Mouse (Mus musculus) lung, postnatal 36 days (tissue): ENCODE results near the gene Rora.
A peak's percentile ranks its signal among the peaks of the same experiment; 100 is the strongest.

Experiments used
- DNase-seq: peaks from one replicate; pipeline ENCODE4 v3.0.0; 2022; ENCODE audit warnings: mixed read lengths

Gene Rora

DNA sequence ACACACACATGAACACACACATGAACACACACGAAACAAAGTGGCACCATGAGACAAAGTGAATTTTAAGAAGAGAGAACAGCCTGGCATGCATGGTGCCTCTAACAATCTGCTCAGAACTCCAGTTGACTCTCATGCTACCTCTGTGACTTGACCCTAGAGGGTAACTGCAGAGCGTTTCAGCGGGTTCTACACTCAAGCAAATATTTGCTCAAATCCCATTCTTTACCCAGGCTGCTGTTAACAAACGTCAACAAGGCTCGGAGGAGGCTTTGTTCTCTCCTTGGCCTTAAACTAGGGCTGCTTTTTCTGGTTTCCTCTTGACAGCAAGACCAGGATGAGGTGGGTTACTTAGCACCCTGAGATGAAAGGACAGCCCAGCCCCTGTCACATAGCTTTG is 305.3 kb downstream of the Rora start:
- DNase-seq: peak; percentile 22

DNA sequence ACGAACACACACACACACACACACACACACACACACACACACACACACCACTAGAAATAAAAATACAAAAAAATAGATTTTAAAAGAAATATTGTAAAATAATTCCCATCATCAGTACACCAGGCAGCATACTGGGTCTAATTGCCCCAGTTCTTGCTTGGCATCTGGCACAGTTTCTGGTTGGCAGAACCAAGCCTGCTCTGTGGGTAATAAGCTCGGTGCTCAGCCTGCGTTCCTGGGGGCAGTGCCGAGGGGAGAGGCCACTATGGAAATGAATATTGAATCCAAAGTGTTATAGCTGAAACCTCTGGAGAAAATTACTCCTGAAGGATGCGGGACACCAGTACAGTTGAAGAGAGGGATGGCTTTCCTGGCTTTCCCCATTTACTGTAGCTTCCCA is 310.3 kb downstream of the Rora start:
- no peak for DNase-seq

- peak; percentile 32 for DNase-seq
These were observed 313.0 kb downstream of the Rora start for GRCm38 (mm10) chr9:68966540-68966939.

GRCm38 (mm10) chr9:68970074-68970473 is 316.5 kb downstream of the Rora start:
- DNase-seq: no peak

GRCm38 (mm10) chr9:68972277-68972676 is 318.7 kb downstream of the Rora start:
- no peak for DNase-seq

GRCm38 (mm10) chr9:68974517-68974916 is 320.9 kb downstream of the Rora start:
- DNase-seq: no peak

GRCm38 (mm10) chr9:68976136-68976535 is 322.6 kb downstream of the Rora start:
- DNase-seq: no peak

DNA sequence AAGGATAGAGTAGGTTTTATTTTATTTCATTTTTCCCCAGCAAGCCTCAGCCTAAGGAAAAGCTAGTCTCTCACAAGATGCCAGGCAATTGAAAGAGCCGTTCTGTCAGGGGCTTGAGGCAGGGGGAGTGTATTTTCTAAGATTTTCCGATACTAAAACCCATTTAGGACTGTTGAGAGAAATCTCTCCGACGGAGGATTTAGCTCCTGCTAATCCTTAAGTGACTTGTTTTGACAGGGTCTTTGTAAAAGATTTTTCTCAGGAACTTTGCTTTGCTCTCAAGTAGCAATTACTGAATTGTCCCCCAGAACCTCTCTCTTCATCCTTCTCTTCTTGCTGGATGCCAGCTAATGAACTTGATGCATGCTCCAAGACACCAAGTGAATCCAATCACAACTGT is 323.3 kb downstream of the Rora start:
- DNase-seq: no peak

DNA sequence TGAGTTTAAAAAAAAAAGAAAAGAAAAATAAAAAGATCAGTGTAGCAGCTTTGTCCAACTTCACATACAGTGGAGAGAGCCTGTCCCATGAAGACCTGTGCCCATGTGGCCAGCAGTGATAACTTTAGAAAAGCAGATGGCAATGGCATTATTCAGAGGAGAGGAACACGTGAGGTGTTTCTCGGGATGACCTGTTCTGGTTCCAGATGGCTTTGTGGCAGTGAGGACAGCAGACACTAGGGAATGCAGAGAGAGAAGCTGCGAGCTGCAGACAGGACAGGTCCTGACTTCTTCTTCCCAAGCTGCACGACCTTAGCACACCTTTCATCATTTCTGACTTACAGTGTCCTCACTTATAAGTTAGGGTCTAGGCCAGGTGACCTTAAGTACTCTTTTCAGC is 325.1 kb downstream of the Rora start:
- no peak for DNase-seq

GRCm38 (mm10) chr9:68980041-68980440 is 326.5 kb downstream of the Rora start:
- no peak for DNase-seq

DNA sequence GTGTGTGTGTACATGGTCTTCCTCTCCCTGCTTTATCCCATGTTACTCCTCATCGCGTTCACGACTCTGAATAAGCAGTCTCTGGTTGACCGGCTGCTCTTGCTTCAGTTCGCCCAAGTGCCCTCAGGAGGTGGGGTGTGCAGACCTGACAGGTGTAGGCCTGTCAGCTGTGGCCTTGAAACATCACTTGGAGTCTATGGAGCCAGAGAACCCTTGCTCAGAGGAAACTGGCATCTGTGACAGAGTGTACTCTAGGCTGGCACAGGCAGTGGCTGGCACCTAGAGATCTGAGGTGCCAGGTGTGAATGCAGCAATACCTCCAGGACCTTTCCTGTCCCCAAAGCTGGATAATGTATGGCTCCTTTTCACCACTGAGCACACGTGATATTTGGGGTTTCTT is 331.5 kb downstream of the Rora start:
- DNase-seq: no peak

- DNase-seq: no peak
These were observed 332.2 kb downstream of the Rora start for GRCm38 (mm10) chr9:68985796-68986195.

GRCm38 (mm10) chr9:68987290-68988042 is 333.9 kb downstream of the Rora start:
- DNase-seq: no peak

GRCm38 (mm10) chr9:68988162-68988911 is 334.8 kb downstream of the Rora start:
- no peak for DNase-seq

DNA sequence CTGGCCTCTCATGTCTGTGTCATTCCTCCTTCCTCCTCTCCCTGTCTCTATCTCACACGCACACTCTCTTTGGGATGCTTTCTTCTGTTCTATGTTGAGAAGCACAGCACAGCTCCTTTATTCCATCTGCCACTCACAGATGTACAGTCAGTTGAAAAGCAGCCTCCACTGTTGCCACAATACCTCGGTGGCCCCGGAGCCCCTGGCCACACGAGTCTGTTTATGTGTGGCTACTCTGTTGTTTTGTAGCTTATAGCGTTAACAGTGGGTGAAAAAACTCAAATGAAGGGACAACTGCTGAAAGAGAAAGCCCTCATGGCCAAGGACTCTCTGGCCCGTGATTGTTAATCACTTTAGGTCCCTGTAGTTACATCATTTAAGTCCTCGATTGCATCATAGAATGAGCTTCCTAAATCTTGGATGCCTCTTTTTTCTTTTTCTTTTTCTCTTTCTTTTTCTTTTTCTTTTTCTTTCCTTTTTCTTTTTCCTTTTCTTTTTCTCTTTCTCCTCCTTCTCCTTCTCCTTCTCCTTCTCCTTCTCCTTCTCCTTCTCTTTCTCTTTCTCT is 336.4 kb downstream of the Rora start:
- peak; percentile 18 for DNase-seq

GRCm38 (mm10) chr9:68993881-68994280 is 340.3 kb downstream of the Rora start:
- no peak for DNase-seq

DNA sequence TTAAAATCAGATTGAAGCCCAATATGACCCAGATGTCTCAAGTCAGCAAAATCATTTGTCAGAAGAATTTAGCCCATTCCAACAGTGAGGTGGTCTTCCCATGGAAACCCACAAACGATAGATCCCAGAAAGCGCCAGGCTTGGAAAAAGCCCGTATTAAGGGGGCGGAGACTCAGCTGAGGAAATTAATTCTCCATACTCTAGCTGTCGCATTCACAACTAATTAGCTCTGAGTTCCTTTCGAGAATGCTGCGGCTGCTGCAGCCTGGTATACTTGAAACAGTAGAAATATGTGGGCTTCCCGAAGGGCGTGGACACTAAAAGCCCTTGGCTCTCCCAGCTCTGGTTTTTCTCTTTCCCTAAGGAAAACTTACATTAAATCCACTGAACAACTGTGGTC is 345.4 kb downstream of the Rora start:
- no peak for DNase-seq

DNA sequence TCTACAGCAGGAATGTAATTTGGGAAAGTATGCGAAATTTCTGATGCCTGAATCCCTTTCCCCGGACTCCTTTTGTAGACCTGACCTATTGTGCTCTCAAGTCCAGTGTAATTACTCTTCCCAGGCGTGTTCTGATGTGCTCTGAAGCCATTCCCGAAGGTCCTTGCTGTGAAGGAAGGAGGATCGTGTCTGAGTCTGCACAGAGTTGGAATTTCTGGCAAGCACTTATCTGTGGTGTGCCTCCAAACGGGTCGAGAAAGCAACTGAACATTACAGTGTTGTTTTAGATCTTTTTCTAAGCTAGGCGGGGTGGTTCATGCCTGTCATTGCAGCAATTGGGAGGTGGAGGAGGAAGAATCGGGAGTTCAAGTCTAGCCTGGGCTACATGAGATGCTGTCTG is 350.9 kb downstream of the Rora start:
- peak; percentile 10 for DNase-seq

DNA sequence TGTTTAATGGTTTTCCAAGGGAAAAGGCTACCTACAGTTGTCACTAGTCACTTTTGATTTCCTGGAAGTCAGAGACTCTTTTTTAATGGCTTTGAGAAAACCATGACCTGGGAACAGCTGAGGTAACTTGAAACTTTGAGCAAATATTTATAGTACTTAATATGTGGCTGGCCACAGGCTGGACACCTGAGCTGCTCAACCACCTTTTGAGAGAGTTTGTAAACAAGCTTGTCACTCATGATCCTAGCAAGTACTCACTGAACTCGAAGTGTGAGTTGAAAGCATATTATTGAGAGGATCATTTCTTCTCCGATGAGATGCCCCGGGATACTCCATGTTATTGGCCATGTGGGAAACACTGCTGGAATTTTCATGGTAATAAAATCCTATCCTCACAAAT is 353.1 kb downstream of the Rora start:
- peak; percentile 67 for DNase-seq

- no peak for DNase-seq
These were observed 355.1 kb downstream of the Rora start for GRCm38 (mm10) chr9:69008706-69009105.

- peak; percentile 69 for DNase-seq
These were observed 357.3 kb downstream of the Rora start for GRCm38 (mm10) chr9:69010886-69011285.

- no peak for DNase-seq
These were observed 359.7 kb downstream of the Rora start for GRCm38 (mm10) chr9:69013186-69013715.

DNA sequence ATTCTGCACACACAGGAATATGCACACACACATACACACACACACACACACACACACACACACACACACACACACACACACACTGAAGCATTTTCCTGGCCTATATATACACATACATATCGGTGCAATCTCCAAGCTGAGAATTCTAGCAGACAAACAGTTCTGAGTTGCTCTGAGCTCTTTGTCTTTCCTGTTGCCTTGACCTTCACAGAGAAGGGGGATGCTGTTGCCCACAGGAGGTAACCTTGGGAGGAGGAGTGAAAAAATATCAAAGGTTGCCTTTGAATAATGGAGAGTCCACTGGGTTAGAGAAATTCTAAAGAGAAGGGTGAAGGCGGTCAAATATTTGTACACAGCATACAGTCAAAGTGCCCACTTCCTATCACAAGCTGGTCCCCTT is 360.6 kb downstream of the Rora start:
- DNase-seq: no peak

- no peak for DNase-seq
These were observed 366.8 kb downstream of the Rora start for GRCm38 (mm10) chr9:69020381-69020780.
